Mouse (Mus musculus): ENCODE measurements at regions not wholly inside any gene's neighbourhood (a gene's known extent, or its start where the extent isn't known, plus 50 kb on each side); places are given as distances from the start of the nearest gene placed in this dataset.
A peak's percentile ranks its signal among the peaks of the same experiment; 100 is the strongest.
"Not testable (repeated sequence)": the region's sequence is repeated elsewhere in the genome, so short reads cannot be mapped to it uniquely, and the experiment has no call there.

DNA sequence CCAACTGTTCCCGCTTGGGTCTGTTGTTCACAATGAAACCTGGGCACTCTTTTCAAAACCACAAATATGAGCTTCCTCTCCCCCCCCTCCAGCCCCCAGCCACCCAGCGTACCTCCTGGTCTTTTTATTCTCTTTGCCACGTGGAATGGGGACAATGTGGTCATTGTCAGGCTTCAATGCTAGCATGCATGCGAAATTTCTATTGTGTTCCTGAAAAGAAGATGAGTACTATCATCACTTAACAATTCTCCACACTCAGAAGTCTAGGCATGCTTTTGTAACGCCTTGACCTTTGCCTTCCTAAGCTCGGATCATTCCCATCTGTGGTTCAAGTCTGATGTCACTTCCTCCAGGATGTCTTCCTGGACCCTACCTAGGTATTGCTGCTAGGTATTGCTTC is 202.2 kb downstream of the Trim29 start:
- DNase-seq: no peak
- intact Hi-C loops (cut with DNase I): no loop called here

GRCm38 (mm10) chr9:43514731-43515458 is 204.2 kb downstream of the Trim29 start:
- peak; percentile 8 to 10 for DNase-seq
- intact Hi-C loops (cut with DNase I): no loop called here

- no peak for DNase-seq
Observed at GRCm38 (mm10) chr9:43520931-43521330, 210.3 kb downstream of the Trim29 start.

DNA sequence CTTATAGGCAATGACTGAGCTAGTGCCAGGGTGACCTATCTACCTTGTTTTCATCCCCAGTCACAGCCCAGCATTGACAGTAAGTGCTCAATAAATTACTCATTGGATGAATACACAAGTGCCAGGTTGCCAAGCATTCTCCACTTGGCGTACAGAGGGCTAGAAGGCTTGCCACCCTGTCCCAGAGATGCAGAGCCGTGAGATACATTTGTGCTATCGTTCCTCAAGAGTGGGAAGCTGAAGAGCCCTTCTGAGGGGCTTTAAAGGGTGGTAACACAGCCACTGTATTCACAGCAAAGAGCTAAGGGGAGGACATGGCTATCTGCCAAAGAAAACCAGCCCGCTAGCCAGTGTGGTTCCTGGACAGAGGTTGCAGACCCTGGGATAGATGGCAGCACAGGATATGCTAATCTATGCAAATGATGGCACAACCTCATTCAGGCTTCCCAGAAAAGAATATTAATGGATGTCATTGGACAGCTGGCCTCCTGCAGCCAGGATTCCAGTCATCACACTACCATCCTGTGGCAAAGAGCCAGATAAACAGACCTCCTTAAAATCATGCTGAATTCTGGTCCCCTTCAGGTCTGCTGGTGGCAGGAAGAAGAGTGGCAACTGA is 214.4 kb downstream of the Trim29 start:
- no peak for DNase-seq
- intact Hi-C loops (cut with DNase I): no loop called here

More at GRCm38 (mm10) chr9:43520931-43521330, 210.3 kb downstream of the Trim29 start:
- intact Hi-C loops (cut with DNase I): no loop called here

DNA sequence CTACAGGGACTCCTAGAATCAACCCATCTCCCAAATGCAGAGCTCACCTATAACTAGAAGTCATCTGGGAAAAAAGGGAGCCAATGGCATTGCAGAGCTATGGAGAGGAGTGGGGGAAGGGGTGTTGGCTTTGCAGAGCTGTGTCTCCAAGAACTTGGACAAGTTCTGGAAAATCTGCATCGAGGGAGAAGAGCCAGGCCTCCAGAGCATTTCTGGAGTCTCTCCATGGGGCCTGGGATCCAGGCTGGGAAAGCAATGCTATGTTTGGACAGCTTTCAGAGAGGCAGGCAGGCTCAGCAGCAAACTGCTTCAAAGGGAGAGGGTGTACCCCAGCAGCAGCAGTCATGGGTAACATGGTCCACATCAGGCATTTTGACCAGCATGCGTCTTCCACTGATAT is 211.6 kb upstream of the Nectin1 start:
- peak in 1 of 2 experiments; percentile 33 for DNase-seq
- intact Hi-C loops (cut with DNase I): no loop called here

GRCm38 (mm10) chr9:43535967-43536366 is 207.8 kb upstream of the Nectin1 start:
- DNase-seq: no peak
- intact Hi-C loops (cut with DNase I): no loop called here

GRCm38 (mm10) chr9:43537121-43537520 is 206.7 kb upstream of the Nectin1 start:
- intact Hi-C loops (cut with DNase I): no loop called here
- no peak for DNase-seq

GRCm38 (mm10) chr9:43540131-43540530 is 203.7 kb upstream of the Nectin1 start:
- intact Hi-C loops (cut with DNase I): no loop called here

GRCm38 (mm10) chr9:43541234-43541633 is 202.6 kb upstream of the Nectin1 start:
- peak; percentile 76 to 78 for DNase-seq
- intact Hi-C loops (cut with DNase I): no loop called here

More at GRCm38 (mm10) chr9:43540131-43540530, 203.7 kb upstream of the Nectin1 start:
- no peak for DNase-seq

DNA sequence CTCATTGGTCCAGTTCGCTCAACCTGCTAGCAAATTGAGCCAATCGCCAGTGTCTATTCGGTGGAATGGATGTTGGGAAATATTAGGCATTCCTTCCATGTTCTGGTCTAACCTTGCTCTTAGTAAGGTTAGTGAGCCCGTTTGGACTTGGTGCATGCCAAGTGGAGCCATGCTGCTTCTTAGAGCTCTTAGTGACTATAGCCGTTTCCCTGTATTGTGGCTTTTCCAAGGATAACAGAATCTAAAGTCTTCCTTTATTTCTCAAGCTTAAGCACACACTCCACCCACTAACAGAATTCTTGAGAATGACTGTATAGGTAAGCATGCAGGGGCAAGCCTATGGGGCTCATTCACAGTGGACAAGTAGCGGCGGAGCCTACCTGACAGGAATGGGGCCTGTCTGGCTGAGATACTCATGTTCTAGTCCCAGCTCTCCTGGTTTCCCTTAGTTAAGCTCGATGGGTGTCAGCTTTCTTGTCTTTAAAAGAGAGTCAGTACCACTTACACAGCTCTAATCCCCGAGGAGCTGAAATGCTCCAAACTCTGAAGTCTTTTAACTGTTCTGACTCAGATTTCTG is 201.6 kb upstream of the Nectin1 start:
- intact Hi-C loops (cut with DNase I): no loop called here
- DNase-seq: no peak

- peak; percentile 55 to 57 for DNase-seq
- intact Hi-C loops (cut with DNase I): no loop called here
Observed at GRCm38 (mm10) chr9:43545081-43545565, 198.7 kb upstream of the Nectin1 start.

DNA sequence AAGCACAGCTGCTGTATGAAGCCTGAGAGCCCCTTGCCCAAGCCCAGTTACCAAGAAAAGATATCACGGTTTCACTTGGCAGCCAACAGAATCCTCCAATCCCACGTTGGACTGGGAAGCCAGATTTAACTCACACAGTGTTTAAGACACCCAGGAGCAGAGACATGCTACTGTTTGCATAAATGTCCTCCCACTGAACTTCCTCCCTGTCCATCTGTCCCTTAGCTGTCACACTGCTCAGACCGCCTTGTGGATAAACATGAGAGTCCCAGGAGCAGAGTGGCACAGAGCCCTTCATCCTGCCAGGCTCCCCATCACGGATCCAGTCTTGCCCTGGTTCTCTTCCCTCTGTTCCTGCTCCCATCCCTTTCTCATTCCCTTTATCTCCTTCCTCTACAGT is 194.9 kb upstream of the Nectin1 start:
- no peak for DNase-seq
- intact Hi-C loops (cut with DNase I): no loop called here

DNA sequence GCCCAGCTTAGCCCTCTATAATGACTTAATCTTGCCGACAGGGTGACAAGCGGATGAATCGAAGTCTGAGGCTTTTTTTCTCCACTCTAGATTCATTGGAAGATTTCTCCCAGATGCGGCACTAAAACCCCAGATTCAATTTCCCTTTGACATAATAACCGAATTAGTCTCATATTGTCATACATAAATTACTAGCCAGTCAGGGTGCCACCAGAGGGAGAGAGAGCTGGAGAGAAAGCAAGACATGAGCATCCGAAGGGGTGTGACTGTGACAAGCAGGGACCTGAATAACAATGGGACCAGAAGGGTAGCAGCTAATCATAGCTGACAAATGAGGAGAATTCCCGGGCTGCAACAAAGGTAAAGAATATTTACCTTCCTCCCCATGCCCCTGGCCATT is 194.5 kb upstream of the Nectin1 start:
- DNase-seq: no peak
- intact Hi-C loops (cut with DNase I): no loop called here

- intact Hi-C loops (cut with DNase I); DNase-seq: not testable (repeated sequence)
Observed at GRCm38 (mm10) chr9:43552758-43553157, 191.0 kb upstream of the Nectin1 start.

DNA sequence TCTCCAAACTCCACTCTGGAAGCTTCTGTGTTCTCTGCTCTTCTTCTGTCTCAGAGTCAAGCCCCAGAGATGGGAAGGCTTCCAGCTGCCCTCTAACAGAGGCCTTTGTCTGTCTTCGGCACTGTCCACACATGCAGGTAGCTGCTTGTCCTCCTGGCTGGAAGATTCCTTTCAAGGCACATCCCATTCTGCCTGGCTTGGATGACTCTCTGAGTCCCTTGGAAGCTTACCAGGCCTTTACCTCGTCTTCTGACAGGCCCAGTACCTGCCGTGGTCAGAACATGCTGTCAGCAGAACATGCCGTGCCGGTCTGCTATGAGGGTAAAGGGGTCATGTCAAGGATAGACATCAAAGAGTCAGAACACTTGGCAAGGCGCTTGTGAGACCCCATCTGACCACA is 181.8 kb upstream of the Nectin1 start:
- intact Hi-C loops (cut with DNase I): no loop called here
- DNase-seq: no peak

DNA sequence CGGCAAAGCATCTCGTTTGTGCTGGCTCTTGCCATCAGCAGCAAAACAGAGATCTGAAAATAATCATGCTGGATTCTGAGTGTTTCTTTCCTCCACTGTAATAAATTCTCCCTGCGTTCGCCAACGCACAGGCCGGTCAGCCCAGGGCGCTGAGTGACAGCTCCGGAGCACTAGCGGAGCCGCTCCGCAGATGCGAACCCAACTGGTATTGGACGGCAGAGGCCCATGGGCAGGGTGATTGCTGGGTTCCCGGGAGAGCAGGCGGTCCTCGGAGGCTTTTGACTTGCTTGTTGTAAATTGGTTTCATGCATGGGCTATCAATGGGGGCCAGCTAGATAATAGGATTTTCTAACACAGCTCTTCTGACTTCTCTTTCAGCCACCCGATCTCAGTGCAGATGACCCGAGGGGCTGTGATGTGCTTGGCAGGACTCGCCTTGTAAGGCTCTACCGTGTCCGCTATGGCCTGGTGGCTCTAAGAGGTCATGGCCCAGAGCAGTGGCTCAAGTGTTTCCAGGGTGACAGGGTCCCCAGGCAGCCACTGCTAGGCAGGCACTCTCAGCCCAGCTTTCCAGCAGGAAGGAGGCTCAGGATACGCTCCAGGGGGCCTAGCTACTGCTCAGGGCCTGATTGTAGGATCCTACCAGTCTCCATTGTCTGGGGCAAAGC is 179.4 kb upstream of the Nectin1 start:
- intact Hi-C loops (cut with DNase I): no loop called here
- no peak for DNase-seq

- no peak for DNase-seq
- intact Hi-C loops (cut with DNase I): no loop called here
Observed at GRCm38 (mm10) chr9:43568851-43569250, 174.9 kb upstream of the Nectin1 start.

GRCm38 (mm10) chr9:43571086-43571485 is 172.7 kb upstream of the Nectin1 start:
- peak in 1 of 2 experiments; percentile 15 for DNase-seq
- intact Hi-C loops (cut with DNase I): no loop called here

DNA sequence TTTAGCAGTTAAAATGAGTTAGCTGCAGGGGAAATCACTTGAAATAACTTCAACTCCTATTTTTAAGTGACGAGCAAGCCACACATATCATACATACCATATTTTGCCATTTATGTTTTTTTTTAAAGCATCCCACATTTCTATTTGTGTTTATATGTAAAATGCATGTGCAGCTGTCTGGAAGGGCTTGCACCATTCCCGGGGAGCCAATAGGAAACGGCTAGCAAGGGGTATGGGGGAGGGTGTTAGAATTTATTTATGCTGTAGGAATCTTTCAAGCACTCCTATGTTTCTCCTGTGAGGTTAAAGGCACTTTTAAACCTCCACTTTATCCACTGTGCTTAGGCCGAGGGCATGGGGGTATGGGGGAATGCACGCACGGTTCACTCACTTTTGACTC is 168.1 kb upstream of the Nectin1 start:
- DNase-seq: no peak
- intact Hi-C loops (cut with DNase I): no loop called here

- DNase-seq: no peak
- intact Hi-C loops (cut with DNase I): no loop called here
Observed at GRCm38 (mm10) chr9:43580653-43581052, 163.1 kb upstream of the Nectin1 start.

- intact Hi-C loops (cut with DNase I): no loop called here
- peak; percentile 64 to 71 for DNase-seq
Observed at GRCm38 (mm10) chr9:43585616-43586015, 158.2 kb upstream of the Nectin1 start.
